Mouse (Mus musculus) heart, embryonic 15.5 days (tissue): ENCODE results near the gene 2310033P09Rik. TPM values are rescaled to one million over a fixed set of nuclear protein-coding genes. Genes with fewer than 3 reads are reported as not detected.

ENCODE experiments used
- ATAC-seq: fragments of 200-750 bp; cut with Nextera tagmentation; replicated peaks from 2 replicates; pipeline ENCODE4 v1.8.0; 2017; ENCODE audit warnings: low read depth, moderate TSS enrichment; ENCODE audit not compliant: insufficient number of reproducible peaks, insufficient read depth, low FRiP score
- H3K27ac ChIP-seq: fragments of 300-500 bp; sonication (generic); 2 replicates; pipeline ENCODE4 v1.5.1; 2015; ENCODE audit warnings: mild to moderate bottlenecking, inconsistent platforms
- H3K27me3 ChIP-seq: fragments of 300-500 bp; sonication (generic); 2 replicates; pipeline ENCODE4 v1.6.1; 2015; ENCODE audit warnings: inconsistent platforms
- H3K36me3 ChIP-seq: fragments of 300-500 bp; sonication (generic); 2 replicates; pipeline ENCODE4 v1.6.1; 2015; ENCODE audit warnings: mild to moderate bottlenecking, inconsistent platforms
- H3K4me1 ChIP-seq: fragments of 300-500 bp; sonication (generic); replicated peaks from 2 replicates; pipeline ENCODE4 v1.6.1; 2015; ENCODE audit warnings: inconsistent platforms
- H3K4me2 ChIP-seq: fragments of 300-500 bp; sonication (generic); 2 replicates; pipeline ENCODE4 v1.6.1; 2015; ENCODE audit warnings: inconsistent platforms, mild to moderate bottlenecking, moderate library complexity
- H3K4me3 ChIP-seq: fragments of 300-500 bp; sonication (generic); 2 replicates; pipeline ENCODE4 v1.5.1; 2015; ENCODE audit warnings: mild to moderate bottlenecking, inconsistent platforms
- H3K9ac ChIP-seq: fragments of 300-500 bp; sonication (generic); 2 replicates; pipeline ENCODE4 v1.6.1; 2015; ENCODE audit warnings: mild to moderate bottlenecking, inconsistent platforms
- H3K9me3 ChIP-seq: fragments of 300-500 bp; sonication (generic); replicated peaks from 2 replicates; pipeline ENCODE4 v1.6.1; 2016; ENCODE audit warnings: inconsistent platforms
- WGBS: fragments of 180-500 bp; shearing (Covaris S2); methylation state at CpG from one replicate; pipeline ENCODE4 v1.1.7; 2015; ENCODE audit warnings: mixed read lengths; 5-methylcytosine and 5-hydroxymethylcytosine counted together
- polyA plus RNA-seq: library from polyadenylated mRNA; unstranded; fragments of >200 nt; fragmentation: Nextera tagmentation; extraction: Ambion mirVana; gene quantifications from 2 replicates; pipeline ENCODE4 v1.2.1, GENCODE M21; 2015

Gene 2310033P09Rik
- polyA plus RNA-seq, result 17.7 and 18.4 TPM in 2 replicates

- ATAC-seq, result peak; percentile 83
- H3K27ac ChIP-seq, result peak within 1 kb of the TSS; percentile 96
- WGBS, result under 1% methylated on average over 67 of the region's 67 CpGs
- H3K4me3 ChIP-seq, result peak within 1 kb of the TSS; percentile 99
- peaks cover 60% of the 10 kb centered on the region for H3K36me3 ChIP-seq
- H3K4me2 ChIP-seq, result peak within 1 kb of the TSS; percentile 94
- H3K27me3 ChIP-seq, result no peaks in the 10 kb centered on the region
- H3K4me1 ChIP-seq, result peaks cover 31% of the 10 kb centered on the region
- no peaks in the 10 kb centered on the region for H3K9me3 ChIP-seq
- peak within 1 kb of the TSS; percentile 95 for H3K9ac ChIP-seq
These were observed at the start of gene 2310033P09Rik for GRCm38 (mm10) chr11:59208153-59208831. Gene 2310033P09Rik (plus strand): TSS chr11:59208321.

- Histone ChIP-seq H3K36me3 (peaks cover 20% of the 10 kb centered on the region; the same call in 1 of the 2 replicates), H3K4me3 (no peak overlapping the region), H3K27me3 (no peaks in the 10 kb centered on the region), H3K9me3 (no peaks in the 10 kb centered on the region), H3K4me1 (peaks cover 27% of the 10 kb centered on the region), H3K4me2 (no peak overlapping the region), H3K27ac (no peak overlapping the region), H3K9ac (no peak overlapping the region)
- no peak for ATAC-seq
- WGBS, result 91% methylated on average over 13 of the region's 13 CpGs
These were observed 49.0 kb upstream of the 2310033P09Rik start for GRCm38 (mm10) chr11:59159099-59159498.

- WGBS, result 82% methylated on average over 4 of the region's 4 CpGs
- Histone ChIP-seq H3K9ac (no peak overlapping the region), H3K9me3 (no peaks in the 10 kb centered on the region), H3K4me1 (peaks cover 27% of the 10 kb centered on the region), H3K36me3 (peaks cover 20% of the 10 kb centered on the region; the same call in 1 of the 2 replicates), H3K4me2 (no peak overlapping the region), H3K27me3 (no peaks in the 10 kb centered on the region), H3K4me3 (no peak overlapping the region), H3K27ac (no peak overlapping the region)
- ATAC-seq, result no peak
These were observed 48.6 kb upstream of the 2310033P09Rik start for GRCm38 (mm10) chr11:59159558-59159957.

- Histone ChIP-seq H3K4me3 (no peak overlapping the region), H3K27ac (peak overlapping the region; percentile 48), H3K36me3 (peaks cover 17% of the 10 kb centered on the region; the same call in 1 of the 2 replicates), H3K4me2 (no peak overlapping the region), H3K4me1 (peaks cover 31% of the 10 kb centered on the region), H3K27me3 (no peaks in the 10 kb centered on the region), H3K9me3 (no peaks in the 10 kb centered on the region), H3K9ac (no peak overlapping the region)
- 47% methylated on average over 5 of the region's 5 CpGs for WGBS
- ATAC-seq, result no peak
These were observed 46.7 kb upstream of the 2310033P09Rik start for GRCm38 (mm10) chr11:59161398-59161797.

GRCm38 (mm10) chr11:59162443-59163254 lies 45.5 kb upstream of the 2310033P09Rik start:
- H3K27ac ChIP-seq, result peak overlapping the region; percentile 100
- ATAC-seq, result peak; percentile 3; the same call in 1 of the 2 replicates
- H3K9ac ChIP-seq, result peak overlapping the region; percentile 60
- no peaks in the 10 kb centered on the region for H3K27me3 ChIP-seq
- H3K36me3 ChIP-seq, result peaks cover 12% of the 10 kb centered on the region; the same call in 1 of the 2 replicates
- H3K4me1 ChIP-seq, result peaks cover 34% of the 10 kb centered on the region
- H3K4me3 ChIP-seq, result peak overlapping the region; percentile 83
- H3K4me2 ChIP-seq, result peak overlapping the region; percentile 78
- H3K9me3 ChIP-seq, result no peaks in the 10 kb centered on the region
- 54% methylated on average over 9 of the region's 9 CpGs for WGBS

- peak within 1 kb of the TSS; percentile 78 for H3K4me2 ChIP-seq
- ATAC-seq, result peak; percentile 97
- peak within 1 kb of the TSS; percentile 100 for H3K27ac ChIP-seq
- peak within 1 kb of the TSS; percentile 89 for H3K9ac ChIP-seq
- H3K36me3 ChIP-seq, result peaks cover 3% of the 10 kb centered on the region; the same call in 1 of the 2 replicates
- no peaks in the 10 kb centered on the region for H3K27me3 ChIP-seq
- peak within 1 kb of the TSS; percentile 83 for H3K4me3 ChIP-seq
- peaks cover 34% of the 10 kb centered on the region for H3K4me1 ChIP-seq
- H3K9me3 ChIP-seq, result no peaks in the 10 kb centered on the region
- WGBS, result 2% methylated on average over 68 of the region's 68 CpGs
These were observed 44.6 kb upstream of the 2310033P09Rik start, which contains the start of gene Iba57 for GRCm38 (mm10) chr11:59163255-59164236. Gene Iba57 (minus strand): TSS chr11:59163739.

GRCm38 (mm10) chr11:59164384-59164783 lies 43.7 kb upstream of the 2310033P09Rik start:
- 45% methylated on average over 9 of the region's 9 CpGs for WGBS
- Histone ChIP-seq H3K4me1 (peaks cover 34% of the 10 kb centered on the region), H3K9ac (no peak overlapping the region), H3K4me3 (0 out of 2 replicates have a peak overlapping the region, but pooled peaks have one; percentile 83), H3K27ac (peak overlapping the region; percentile 100), H3K9me3 (no peaks in the 10 kb centered on the region), H3K27me3 (no peaks in the 10 kb centered on the region), H3K36me3 (no peaks in the 10 kb centered on the region), H3K4me2 (peak overlapping the region; percentile 78)
- no peak for ATAC-seq

- WGBS, result 39% methylated on average over 2 of the region's 2 CpGs
These were observed 42.4 kb upstream of the 2310033P09Rik start for GRCm38 (mm10) chr11:59165616-59166241.

GRCm38 (mm10) chr11:59169807-59170206 lies 38.3 kb upstream of the 2310033P09Rik start:
- Histone ChIP-seq H3K4me2 (no peak overlapping the region), H3K4me1 (0 out of 2 replicates have a peak, but pooled peaks cover 10% of the 10 kb centered on the region), H3K9me3 (no peaks in the 10 kb centered on the region), H3K9ac (no peak overlapping the region), H3K27ac (0 out of 2 replicates have a peak overlapping the region, but pooled peaks have one; percentile 7), H3K27me3 (peaks cover 13% of the 10 kb centered on the region), H3K4me3 (no peak overlapping the region), H3K36me3 (no peaks in the 10 kb centered on the region)
- no peak for ATAC-seq
- 47% methylated on average over 3 of the region's 3 CpGs for WGBS

More at GRCm38 (mm10) chr11:59165616-59166241, 42.4 kb upstream of the 2310033P09Rik start:
- H3K9ac ChIP-seq, result no peak overlapping the region
- peaks cover 37% of the 10 kb centered on the region for H3K4me1 ChIP-seq
- H3K4me3 ChIP-seq, result no peak overlapping the region
- H3K27ac ChIP-seq, result peak overlapping the region; percentile 53
- ATAC-seq, result no peak
- H3K27me3 ChIP-seq, result no peaks in the 10 kb centered on the region
- no peaks in the 10 kb centered on the region for H3K36me3 ChIP-seq
- H3K9me3 ChIP-seq, result no peaks in the 10 kb centered on the region
- H3K4me2 ChIP-seq, result no peak overlapping the region

GRCm38 (mm10) chr11:59170549-59170948 lies 37.6 kb upstream of the 2310033P09Rik start:
- H3K36me3 ChIP-seq, result no peaks in the 10 kb centered on the region
- 86% methylated on average over 4 of the region's 4 CpGs for WGBS
- 0 out of 2 replicates have a peak overlapping the region, but pooled peaks have one; percentile 7 for H3K27ac ChIP-seq
- H3K9ac ChIP-seq, result no peak overlapping the region
- H3K9me3 ChIP-seq, result no peaks in the 10 kb centered on the region
- no peak overlapping the region for H3K4me2 ChIP-seq
- peaks cover 21% of the 10 kb centered on the region for H3K27me3 ChIP-seq
- 0 out of 2 replicates have a peak, but pooled peaks cover 10% of the 10 kb centered on the region for H3K4me1 ChIP-seq
- ATAC-seq, result 0 out of 2 replicates have a peak, but pooled peaks have one; percentile 4
- no peak overlapping the region for H3K4me3 ChIP-seq
